Mouse (Mus musculus) kidney, postnatal 14 days (tissue): Measurements from ENCODE around the gene Rpgrip1l.

Experiments used
- DNase-seq: peaks from one replicate; pipeline ENCODE4 v3.0.0; 2022; ENCODE audit warnings: mixed read lengths

Rpgrip1l gene

GRCm38 (mm10) chr8:91327471-91328205 lies 14.6 kb upstream of the Rpgrip1l start:
- no peak for DNase-seq

GRCm38 (mm10) chr8:91326946-91327345 lies 13.9 kb upstream of the Rpgrip1l start:
- no peak for DNase-seq

GRCm38 (mm10) chr8:91326018-91326417 lies 13.0 kb upstream of the Rpgrip1l start:
- DNase-seq, result no peak

- no peak for DNase-seq
Measured at GRCm38 (mm10) chr8:91324916-91325315, 11.9 kb upstream of the Rpgrip1l start.

GRCm38 (mm10) chr8:91324271-91324670 lies 11.2 kb upstream of the Rpgrip1l start:
- no peak for DNase-seq

- DNase-seq, result no peak
Measured at GRCm38 (mm10) chr8:91323511-91323910, 10.4 kb upstream of the Rpgrip1l start.

GRCm38 (mm10) chr8:91318938-91319729 lies 6.1 kb upstream of the Rpgrip1l start:
- DNase-seq, result no peak

GRCm38 (mm10) chr8:91317567-91318227 lies 4.6 kb upstream of the Rpgrip1l start:
- no peak for DNase-seq

- no peak for DNase-seq
Measured at GRCm38 (mm10) chr8:91312342-91312741, 720 bp downstream of the Rpgrip1l start.

- no peak for DNase-seq
Measured at GRCm38 (mm10) chr8:91304481-91305386, 8.3 kb downstream of the Rpgrip1l start.

- no peak for DNase-seq
Measured at GRCm38 (mm10) chr8:91298672-91299071, 14.4 kb downstream of the Rpgrip1l start.

GRCm38 (mm10) chr8:91295786-91296185 lies 17.3 kb downstream of the Rpgrip1l start:
- no peak for DNase-seq

- no peak for DNase-seq
Measured at GRCm38 (mm10) chr8:91290576-91290975, 22.5 kb downstream of the Rpgrip1l start.

GRCm38 (mm10) chr8:91286237-91286636 lies 26.8 kb downstream of the Rpgrip1l start:
- no peak for DNase-seq

GRCm38 (mm10) chr8:91283815-91284214 lies 29.2 kb downstream of the Rpgrip1l start:
- DNase-seq, result no peak

- no peak for DNase-seq
Measured at GRCm38 (mm10) chr8:91282655-91283054, 30.4 kb downstream of the Rpgrip1l start.

GRCm38 (mm10) chr8:91281545-91281944 lies 31.5 kb downstream of the Rpgrip1l start:
- DNase-seq, result no peak

- peak; percentile 5 for DNase-seq
Measured at GRCm38 (mm10) chr8:91280467-91281212, 32.4 kb downstream of the Rpgrip1l start.

GRCm38 (mm10) chr8:91278060-91278459 lies 35.0 kb downstream of the Rpgrip1l start:
- DNase-seq, result no peak

- no peak for DNase-seq
Measured at GRCm38 (mm10) chr8:91276337-91276736, 36.7 kb downstream of the Rpgrip1l start.

GRCm38 (mm10) chr8:91273493-91273892 lies 39.6 kb downstream of the Rpgrip1l start:
- no peak for DNase-seq
